Mouse (Mus musculus) limb, embryonic 10.5 days (tissue): ENCODE data around the gene Cd209b. TPM values are rescaled to one million over a fixed set of nuclear protein-coding genes. Genes with fewer than 3 reads are reported as not detected.

ENCODE experiments used
- DNase-seq: peaks from one replicate; pipeline ENCODE4 v3.0.0-alpha.2; 2017; ENCODE audit warnings: low spot score
- H3K27ac ChIP-seq: fragments of 300-500 bp; sonication (generic); 2 replicates; pipeline ENCODE4 v1.5.1; 2016; ENCODE audit warnings: mild to moderate bottlenecking
- H3K27me3 ChIP-seq: fragments of 300-500 bp; sonication (generic); 2 replicates; pipeline ENCODE4 v1.6.1; 2016; ENCODE audit warnings: low read depth, mild to moderate bottlenecking; ENCODE audit not compliant: poor library complexity, severe bottlenecking
- H3K36me3 ChIP-seq: fragments of 300-500 bp; sonication (generic); 2 replicates; pipeline ENCODE4 v1.6.1; 2016; ENCODE audit warnings: mild to moderate bottlenecking, moderate library complexity
- H3K4me1 ChIP-seq: fragments of 300-500 bp; sonication (generic); 2 replicates; pipeline ENCODE4 v1.6.1; 2016
- H3K4me3 ChIP-seq: fragments of 300-500 bp; sonication (generic); 2 replicates; pipeline ENCODE4 v1.5.1; 2016; ENCODE audit warnings: mild to moderate bottlenecking, moderate library complexity
- H3K9me3 ChIP-seq: fragments of 300-500 bp; sonication (generic); replicated peaks from 2 replicates; pipeline ENCODE4 v1.6.1; 2016; ENCODE audit warnings: mild to moderate bottlenecking
- WGBS: fragments of 180-500 bp; shearing (Covaris S2); methylation state at CpG from one replicate; pipeline ENCODE4 v1.1.7; 2016; 5-methylcytosine and 5-hydroxymethylcytosine counted together
- polyA plus RNA-seq: library from polyadenylated mRNA; unstranded; fragments of >200 nt; fragmentation: Nextera tagmentation; extraction: Ambion mirVana; gene quantifications from 2 replicates; pipeline ENCODE4 v1.2.1, GENCODE M21; 2016

Gene Cd209b
- polyA plus RNA-seq = not detected in 2 replicates

GRCm38 (mm10) chr8:3926744-3927143 is at the start of gene Cd209b:
Gene Cd209b, minus strand, starts transcription at chr8:3926844.
- no peaks in the 10 kb centered on the region for H3K36me3 ChIP-seq
- no peak within 1 kb of the TSS for H3K4me3 ChIP-seq
- H3K4me1 ChIP-seq = no peaks in the 10 kb centered on the region
- no peaks in the 10 kb centered on the region for H3K27me3 ChIP-seq
- no peak for DNase-seq
- H3K27ac ChIP-seq = no peak within 1 kb of the TSS
- 89% methylated on average over 3 of the region's 3 CpGs for WGBS
- H3K9me3 ChIP-seq = no peaks in the 10 kb centered on the region

GRCm38 (mm10) chr8:3956037-3956436 is 29.4 kb upstream of the Cd209b start:
- H3K9me3 ChIP-seq = no peaks in the 10 kb centered on the region; the same call in 1 of the 2 replicates
- no peak overlapping the region for H3K4me3 ChIP-seq
- H3K27ac ChIP-seq = no peak overlapping the region
- H3K4me1 ChIP-seq = no peaks in the 10 kb centered on the region
- H3K36me3 ChIP-seq = no peaks in the 10 kb centered on the region
- WGBS = 64% methylated on average over 1 of the region's 1 CpGs
- H3K27me3 ChIP-seq = no peaks in the 10 kb centered on the region
- no peak for DNase-seq

- no peaks in the 10 kb centered on the region; the same call in 1 of the 2 replicates for H3K9me3 ChIP-seq
Observed at GRCm38 (mm10) chr8:3954646-3955045, 28.0 kb upstream of the Cd209b start, which contains the start of gene Cd209c. Gene Cd209c, minus strand, starts transcription at chr8:3954746.

GRCm38 (mm10) chr8:3940023-3940422 is 13.4 kb upstream of the Cd209b start:
- no peak for DNase-seq
- Histone ChIP-seq H3K36me3 (no peaks in the 10 kb centered on the region), H3K9me3 (0 out of 2 replicates have a peak, but pooled peaks cover 2% of the 10 kb centered on the region), H3K27me3 (no peaks in the 10 kb centered on the region), H3K27ac (no peak overlapping the region), H3K4me3 (no peak overlapping the region), H3K4me1 (no peaks in the 10 kb centered on the region)
- 87% methylated on average over 3 of the region's 3 CpGs for WGBS

More at GRCm38 (mm10) chr8:3954646-3955045, 28.0 kb upstream of the Cd209b start, which contains the start of gene Cd209c:
- Histone ChIP-seq H3K4me1 (no peaks in the 10 kb centered on the region), H3K27me3 (no peaks in the 10 kb centered on the region), H3K4me3 (no peak within 1 kb of the TSS), H3K27ac (no peak within 1 kb of the TSS), H3K36me3 (no peaks in the 10 kb centered on the region)
- DNase-seq = no peak
- WGBS = 93% methylated on average over 1 of the region's 1 CpGs

- DNase-seq = no peak
Observed at GRCm38 (mm10) chr8:3878455-3878854, 48.2 kb downstream of the Cd209b start, which contains the start of gene Cd209d. Gene Cd209d, minus strand, starts transcription at chr8:3878555.

GRCm38 (mm10) chr8:3876121-3876520 is 50.5 kb downstream of the Cd209b start:
- no peaks in the 10 kb centered on the region for H3K4me1 ChIP-seq
- 0 out of 2 replicates have a peak, but pooled peaks cover 4% of the 10 kb centered on the region for H3K9me3 ChIP-seq
- no peak overlapping the region for H3K27ac ChIP-seq
- DNase-seq = no peak
- no peak overlapping the region for H3K4me3 ChIP-seq
- 79% methylated on average over 2 of the region's 2 CpGs for WGBS
- H3K27me3 ChIP-seq = no peaks in the 10 kb centered on the region
- no peaks in the 10 kb centered on the region for H3K36me3 ChIP-seq

More at GRCm38 (mm10) chr8:3878455-3878854, 48.2 kb downstream of the Cd209b start, which contains the start of gene Cd209d:
- WGBS = 88% methylated on average over 4 of the region's 4 CpGs
- no peaks in the 10 kb centered on the region for H3K27me3 ChIP-seq
- no peaks in the 10 kb centered on the region for H3K4me1 ChIP-seq
- H3K27ac ChIP-seq = no peak within 1 kb of the TSS
- H3K36me3 ChIP-seq = no peaks in the 10 kb centered on the region
- H3K9me3 ChIP-seq = 0 out of 2 replicates have a peak, but pooled peaks cover 4% of the 10 kb centered on the region
- no peak within 1 kb of the TSS for H3K4me3 ChIP-seq

Other genes with a start within 250 kb of the Cd209b start
- gene Fcer2a, start 232.7 kb downstream of the Cd209b start, polyA plus RNA-seq = 0.21 and 0.40 TPM in 2 replicates
- gene Clec4g, start 206.2 kb downstream of the Cd209b start, polyA plus RNA-seq = not detected in 2 replicates
- gene Cd209a, start 177.9 kb downstream of the Cd209b start, polyA plus RNA-seq = not detected in 2 replicates
- not detected in 2 replicates for gene Cd209e, start 72.5 kb downstream of the Cd209b start, polyA plus RNA-seq
- not detected in 2 replicates for gene Cd209d, start 48.3 kb downstream of the Cd209b start, polyA plus RNA-seq
- 0.38 and 0.56 TPM in 2 replicates for gene Cd209c, start 27.9 kb upstream of the Cd209b start, polyA plus RNA-seq
- not detected in 2 replicates for gene Cd209f, start 179.0 kb upstream of the Cd209b start, polyA plus RNA-seq
- gene Cd209g, start 207.3 kb upstream of the Cd209b start, polyA plus RNA-seq = not detected in 2 replicates
- 14.4 and 25.5 TPM in 2 replicates for gene Evi5l, start 239.7 kb upstream of the Cd209b start, polyA plus RNA-seq